Mouse (Mus musculus): ENCODE results near the gene Pdcd5. TPM values are rescaled to one million over a fixed set of nuclear protein-coding genes. Genes with fewer than 3 reads are reported as not detected.

Gene Pdcd5
- total and polyA plus RNA-seq, 2 experiments from 2014 or later = 78.3 to 280 TPM

GRCm38 (mm10) chr7:35650716-35651410, 3.5 kb upstream of the Pdcd5 start:
- H3K9me3 ChIP-seq (ENCODE audit: low read length) = no peaks in the 10 kb centered on the region
- no peak overlapping the region for H3K27ac ChIP-seq (ENCODE audit: low read depth, low read length)
- H3K36me3 ChIP-seq (ENCODE audit: insufficient read depth, low read length) = no peaks in the 10 kb centered on the region
- peak; percentile 80 for TF ChIP-seq CTCF (IDR thresholded peaks at IDR 0.05)
- no peak overlapping the region for H3K9ac ChIP-seq (replicated peaks; ENCODE audit: low read length, poor library complexity, severe bottlenecking)
- no peaks in the 10 kb centered on the region for H3K27me3 ChIP-seq (ENCODE audit: insufficient read depth, low read length)
- H3K4me2 ChIP-seq (ENCODE audit: low read depth, low read length, poor library complexity, severe bottlenecking) = no peak overlapping the region
- H3K4me1 ChIP-seq (ENCODE audit: insufficient read depth, low read length) = no peaks in the 10 kb centered on the region
- WGBS = 48% methylated on average over 11 of the region's 11 CpGs
- ATAC-seq (ENCODE audit: low FRiP score) (no peak), DNase-seq (ENCODE audit: low spot score) (peak; percentile 79)
- H3K4me3 ChIP-seq (ENCODE audit: low read depth, low read length) = no peak overlapping the region

- 38% methylated on average over 3 of the region's 3 CpGs for WGBS
- Histone ChIP-seq H3K27me3 (ENCODE audit: insufficient read depth, low read length) (no peaks in the 10 kb centered on the region), H3K9me3 (ENCODE audit: low read length) (no peaks in the 10 kb centered on the region), H3K27ac (ENCODE audit: low read depth, low read length) (no peak overlapping the region), H3K4me3 (ENCODE audit: low read depth, low read length) (no peak overlapping the region), H3K4me2 (ENCODE audit: low read depth, low read length, poor library complexity, severe bottlenecking) (no peak overlapping the region), H3K9ac (replicated peaks; ENCODE audit: low read length, poor library complexity, severe bottlenecking) (no peak overlapping the region), H3K36me3 (ENCODE audit: insufficient read depth, low read length) (0 out of 2 replicates have a peak, but pooled peaks cover 9% of the 10 kb centered on the region), H3K4me1 (ENCODE audit: insufficient read depth, low read length) (no peaks in the 10 kb centered on the region)
- DNase-seq (ENCODE audit: low spot score) (peak; percentile 34), ATAC-seq (ENCODE audit: low FRiP score) (no peak)
- no peak for TF ChIP-seq CTCF (IDR thresholded peaks at IDR 0.05)
These were observed 1.8 kb upstream of the Pdcd5 start for GRCm38 (mm10) chr7:35649071-35649470.

- Histone ChIP-seq H3K36me3 (ENCODE audit: insufficient read depth, low read length) (peaks cover 9% of the 10 kb centered on the region; the same call in 1 of the 2 replicates), H3K27ac (ENCODE audit: low read depth, low read length) (no peak overlapping the region), H3K4me2 (ENCODE audit: low read depth, low read length, poor library complexity, severe bottlenecking) (no peak overlapping the region), H3K27me3 (ENCODE audit: insufficient read depth, low read length) (no peaks in the 10 kb centered on the region), H3K9ac (replicated peaks; ENCODE audit: low read length, poor library complexity, severe bottlenecking) (no peak overlapping the region), H3K4me3 (ENCODE audit: low read depth, low read length) (no peak overlapping the region), H3K4me1 (ENCODE audit: insufficient read depth, low read length) (no peaks in the 10 kb centered on the region), H3K9me3 (ENCODE audit: low read length) (no peaks in the 10 kb centered on the region)
- ATAC-seq (ENCODE audit: low FRiP score) = no peak
- WGBS = 62% methylated on average over 9 of the region's 9 CpGs
- no peak for DNase-seq (ENCODE audit: low spot score)
- no peak for TF ChIP-seq CTCF (IDR thresholded peaks at IDR 0.05)
These were observed 1.1 kb upstream of the Pdcd5 start for GRCm38 (mm10) chr7:35648239-35649069.

GRCm38 (mm10) chr7:35646317-35647081, 822 bp downstream of the Pdcd5 start:
- Histone ChIP-seq H3K4me1 (ENCODE audit: insufficient read depth, low read length) (no peaks in the 10 kb centered on the region), H3K27me3 (ENCODE audit: insufficient read depth, low read length) (no peaks in the 10 kb centered on the region), H3K9me3 (ENCODE audit: low read length) (no peaks in the 10 kb centered on the region), H3K9ac (replicated peaks; ENCODE audit: low read length, poor library complexity, severe bottlenecking) (peak overlapping the region; percentile 83), H3K27ac (ENCODE audit: low read depth, low read length) (peak overlapping the region; percentile 71), H3K36me3 (ENCODE audit: insufficient read depth, low read length) (peaks cover 17% of the 10 kb centered on the region), H3K4me2 (ENCODE audit: low read depth, low read length, poor library complexity, severe bottlenecking) (peak overlapping the region; percentile 62), H3K4me3 (ENCODE audit: low read depth, low read length) (peak overlapping the region; percentile 81)
- ATAC-seq (ENCODE audit: low FRiP score) (peak; percentile 44), DNase-seq (ENCODE audit: low spot score) (no peak)
- 11% methylated on average over 34 of the region's 34 CpGs for WGBS
- TF ChIP-seq CTCF (IDR thresholded peaks at IDR 0.05) = no peak

GRCm38 (mm10) chr7:35640072-35640471, 7.2 kb downstream of the Pdcd5 start:
- peaks cover 52% of the 10 kb centered on the region for H3K36me3 ChIP-seq (ENCODE audit: insufficient read depth, low read length)
- ATAC-seq (ENCODE audit: low FRiP score) (no peak), DNase-seq (ENCODE audit: low spot score) (no peak)
- H3K9me3 ChIP-seq (ENCODE audit: low read length) = no peaks in the 10 kb centered on the region
- 88% methylated on average over 6 of the region's 6 CpGs for WGBS
- no peak overlapping the region for H3K4me2 ChIP-seq (ENCODE audit: low read depth, low read length, poor library complexity, severe bottlenecking)
- no peak for TF ChIP-seq CTCF (IDR thresholded peaks at IDR 0.05)
- H3K27ac ChIP-seq (ENCODE audit: low read depth, low read length) = no peak overlapping the region
- no peak overlapping the region for H3K4me3 ChIP-seq (ENCODE audit: low read depth, low read length)
- no peaks in the 10 kb centered on the region for H3K4me1 ChIP-seq (ENCODE audit: insufficient read depth, low read length)
- H3K27me3 ChIP-seq (ENCODE audit: insufficient read depth, low read length) = no peaks in the 10 kb centered on the region
- H3K9ac ChIP-seq (replicated peaks; ENCODE audit: low read length, poor library complexity, severe bottlenecking) = no peak overlapping the region

Measured in midbrain, postnatal 0 days (tissue).